Mouse (Mus musculus) stomach, embryonic 16.5 days (tissue): ENCODE measurements at regions not wholly inside any gene's neighbourhood (a gene's known extent, or its start where the extent isn't known, plus 50 kb on each side); places are given as distances from the start of the nearest gene placed in this dataset.
"Not testable (repeated sequence)": the region's sequence is repeated elsewhere in the genome, so short reads cannot be mapped to it uniquely, and the experiment has no call there.

Experiments
- ATAC-seq: fragments of 200-750 bp; cut with Nextera tagmentation; 2 replicates; pipeline ENCODE4 v1.8.0; 2017; ENCODE audit warnings: moderate number of reproducible peaks, moderate TSS enrichment; ENCODE audit not compliant: insufficient read depth, low FRiP score
- H3K27ac ChIP-seq: fragments of 300-500 bp; sonication (generic); 2 replicates; pipeline ENCODE4 v1.5.1; 2014; ENCODE audit warnings: low read length
- H3K27me3 ChIP-seq: fragments of 300-500 bp; sonication (generic); 2 replicates; pipeline ENCODE4 v1.6.1; 2014; ENCODE audit warnings: low read length, control low read depth, mixed read lengths; ENCODE audit not compliant: control insufficient read depth, insufficient read depth
- H3K36me3 ChIP-seq: fragments of 300-500 bp; sonication (generic); 2 replicates; pipeline ENCODE4 v1.6.1; 2014; ENCODE audit warnings: low read length; ENCODE audit not compliant: control insufficient read depth, insufficient read depth
- H3K4me1 ChIP-seq: fragments of 300-500 bp; sonication (generic); 2 replicates; pipeline ENCODE4 v1.6.1; 2014; ENCODE audit warnings: low read length, control low read depth, mixed read lengths; ENCODE audit not compliant: control insufficient read depth, insufficient read depth
- H3K4me2 ChIP-seq: fragments of 300-500 bp; sonication (generic); 2 replicates; pipeline ENCODE4 v1.6.1; 2014; ENCODE audit warnings: low read depth, low read length, mixed read lengths
- H3K4me3 ChIP-seq: fragments of 300-500 bp; sonication (generic); replicated peaks from 2 replicates; pipeline ENCODE4 v1.5.1; 2014; ENCODE audit warnings: mild to moderate bottlenecking, low read length
- H3K9ac ChIP-seq: fragments of 300-500 bp; sonication (generic); 2 replicates; pipeline ENCODE4 v1.6.1; 2014; ENCODE audit warnings: low read length
- H3K9me3 ChIP-seq: fragments of 300-500 bp; sonication (generic); replicated peaks from 2 replicates; pipeline ENCODE4 v1.6.1; 2016; ENCODE audit warnings: low read length, control low read depth; ENCODE audit not compliant: control insufficient read depth
- WGBS: fragments of 180-500 bp; shearing (Covaris S2); extraction: QIAGEN DNeasy Blood & Tissue Kit; methylation state at CpG from one replicate; pipeline ENCODE4 v1.1.7; 2014; 5-methylcytosine and 5-hydroxymethylcytosine counted together

- H3K4me1 ChIP-seq: no peaks in the 10 kb centered on the region
- no peaks in the 10 kb centered on the region for H3K27me3 ChIP-seq
- no peaks in the 10 kb centered on the region for H3K9me3 ChIP-seq
- 83% methylated on average over 2 of the region's 2 CpGs for WGBS
- ATAC-seq: no peak
- H3K4me3 ChIP-seq: no peak overlapping the region
- no peaks in the 10 kb centered on the region for H3K36me3 ChIP-seq
- H3K9ac ChIP-seq: no peak overlapping the region
- no peak overlapping the region for H3K4me2 ChIP-seq
- H3K27ac ChIP-seq: no peak overlapping the region
These were observed 157.7 kb upstream of the Ddhd1 start for GRCm38 (mm10) chr14:45815598-45815997.

- not testable (repeated sequence) for ATAC-seq, H3K9me3 ChIP-seq, H3K4me3 ChIP-seq, H3K9ac ChIP-seq, H3K27ac ChIP-seq, H3K4me2 ChIP-seq, H3K27me3 ChIP-seq, H3K4me1 ChIP-seq, H3K36me3 ChIP-seq
- WGBS: 84% methylated on average over 17 of the region's 17 CpGs
These were observed 158.7 kb upstream of the Ddhd1 start for GRCm38 (mm10) chr14:45816611-45817010.

- no peaks in the 10 kb centered on the region for H3K27me3 ChIP-seq
- H3K36me3 ChIP-seq: no peaks in the 10 kb centered on the region
- no peaks in the 10 kb centered on the region for H3K4me1 ChIP-seq
- no peak overlapping the region for H3K4me2 ChIP-seq
- 80% methylated on average over 3 of the region's 3 CpGs for WGBS
- no peaks in the 10 kb centered on the region for H3K9me3 ChIP-seq
- H3K27ac ChIP-seq: no peak overlapping the region
- no peak overlapping the region for H3K4me3 ChIP-seq
- ATAC-seq: no peak
- H3K9ac ChIP-seq: no peak overlapping the region
These were observed 159.8 kb upstream of the Ddhd1 start for GRCm38 (mm10) chr14:45817756-45818155.

GRCm38 (mm10) chr14:45824601-45825000 lies 166.7 kb upstream of the Ddhd1 start:
- Histone ChIP-seq H3K27ac (no peak overlapping the region), H3K36me3 (no peaks in the 10 kb centered on the region), H3K4me3 (no peak overlapping the region), H3K4me1 (no peaks in the 10 kb centered on the region), H3K9ac (no peak overlapping the region), H3K27me3 (no peaks in the 10 kb centered on the region), H3K9me3 (no peaks in the 10 kb centered on the region), H3K4me2 (no peak overlapping the region)
- WGBS: 72% methylated on average over 2 of the region's 2 CpGs
- ATAC-seq: no peak

- Histone ChIP-seq H3K27ac (peak overlapping the region; percentile 56), H3K36me3 (no peaks in the 10 kb centered on the region), H3K27me3 (no peaks in the 10 kb centered on the region), H3K4me3 (no peak overlapping the region), H3K4me2 (no peak overlapping the region), H3K9me3 (no peaks in the 10 kb centered on the region), H3K9ac (no peak overlapping the region), H3K4me1 (no peaks in the 10 kb centered on the region)
- WGBS: 64% methylated on average over 3 of the region's 3 CpGs
- no peak for ATAC-seq
These were observed 168.1 kb upstream of the Ddhd1 start for GRCm38 (mm10) chr14:45826023-45826422.

- no peaks in the 10 kb centered on the region for H3K4me1 ChIP-seq
These were observed 169.2 kb upstream of the Ddhd1 start for GRCm38 (mm10) chr14:45827096-45827495.

GRCm38 (mm10) chr14:45830457-45830856 lies 172.5 kb upstream of the Ddhd1 start:
- H3K4me2 ChIP-seq: no peak overlapping the region
- H3K27me3 ChIP-seq: no peaks in the 10 kb centered on the region
- H3K9me3 ChIP-seq: no peaks in the 10 kb centered on the region
- H3K4me1 ChIP-seq: no peaks in the 10 kb centered on the region
- 88% methylated on average over 5 of the region's 5 CpGs for WGBS
- no peaks in the 10 kb centered on the region for H3K36me3 ChIP-seq
- H3K4me3 ChIP-seq: no peak overlapping the region
- no peak overlapping the region for H3K9ac ChIP-seq
- no peak overlapping the region for H3K27ac ChIP-seq
- ATAC-seq: no peak

More at GRCm38 (mm10) chr14:45827096-45827495, 169.2 kb upstream of the Ddhd1 start:
- WGBS: 38% methylated on average over 1 of the region's 1 CpGs
- Histone ChIP-seq H3K27ac (no peak overlapping the region), H3K4me2 (no peak overlapping the region), H3K4me3 (no peak overlapping the region), H3K9ac (no peak overlapping the region), H3K27me3 (no peaks in the 10 kb centered on the region), H3K36me3 (no peaks in the 10 kb centered on the region), H3K9me3 (no peaks in the 10 kb centered on the region)
- ATAC-seq: no peak

GRCm38 (mm10) chr14:45837039-45837438 lies 179.1 kb upstream of the Ddhd1 start:
- Histone ChIP-seq H3K27me3 (no peaks in the 10 kb centered on the region), H3K4me2 (no peak overlapping the region), H3K27ac (no peak overlapping the region), H3K4me3 (no peak overlapping the region), H3K36me3 (no peaks in the 10 kb centered on the region), H3K9me3 (no peaks in the 10 kb centered on the region), H3K9ac (no peak overlapping the region), H3K4me1 (no peaks in the 10 kb centered on the region)
- WGBS: 81% methylated on average over 11 of the region's 11 CpGs
- no peak for ATAC-seq

- H3K9me3 ChIP-seq: no peaks in the 10 kb centered on the region
These were observed 185.9 kb upstream of the Ddhd1 start for GRCm38 (mm10) chr14:45843829-45844228.

GRCm38 (mm10) chr14:45850588-45850987 lies 192.6 kb upstream of the Ddhd1 start:
- H3K9ac ChIP-seq: no peak overlapping the region
- no peak for ATAC-seq
- no peaks in the 10 kb centered on the region for H3K9me3 ChIP-seq
- H3K27ac ChIP-seq: no peak overlapping the region
- H3K27me3 ChIP-seq: no peaks in the 10 kb centered on the region
- no peaks in the 10 kb centered on the region for H3K36me3 ChIP-seq
- H3K4me2 ChIP-seq: no peak overlapping the region
- H3K4me1 ChIP-seq: no peaks in the 10 kb centered on the region
- 65% methylated on average over 8 of the region's 8 CpGs for WGBS
- H3K4me3 ChIP-seq: no peak overlapping the region

More at GRCm38 (mm10) chr14:45843829-45844228, 185.9 kb upstream of the Ddhd1 start:
- H3K4me3 ChIP-seq: no peak overlapping the region
- ATAC-seq: no peak
- peak overlapping the region; percentile 38; the same call in 1 of the 2 replicates for H3K27ac ChIP-seq
- no peaks in the 10 kb centered on the region for H3K36me3 ChIP-seq
- H3K4me1 ChIP-seq: no peaks in the 10 kb centered on the region
- H3K4me2 ChIP-seq: no peak overlapping the region
- 81% methylated on average over 1 of the region's 1 CpGs for WGBS
- no peaks in the 10 kb centered on the region for H3K27me3 ChIP-seq
- H3K9ac ChIP-seq: no peak overlapping the region
